Mouse (Mus musculus) spleen, postnatal 14 days (tissue): ENCODE results near the gene Spock1.
"Not testable (repeated sequence)": the region's sequence is repeated elsewhere in the genome, so short reads cannot be mapped to it uniquely, and the experiment has no call there.

Experiments used
- DNase-seq, 2 experiments: peaks; one replicate each; pipeline ENCODE4 v3.0.0; 2021 to 2022; ENCODE audit warnings: low spot score in 2 of 2

Gene Spock1

DNA sequence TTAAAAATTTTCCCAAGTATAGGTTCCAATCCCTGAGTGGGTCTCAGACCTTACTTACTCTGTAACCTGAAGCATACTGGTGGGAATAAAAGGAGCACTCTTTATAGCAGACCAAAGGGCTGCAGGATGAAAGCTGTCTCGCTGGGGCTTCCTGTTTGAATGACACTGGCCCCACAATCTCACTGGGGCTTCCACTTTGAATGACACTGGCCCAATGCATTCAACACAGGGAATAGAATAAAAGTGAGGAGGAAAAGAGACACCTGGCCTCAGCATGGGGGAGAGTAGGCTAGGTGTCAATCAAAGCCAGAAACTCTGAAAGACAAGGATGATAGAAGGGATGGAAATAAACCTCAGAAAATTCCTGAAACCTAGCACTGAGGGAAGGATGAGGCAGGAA, 413.3 kb downstream of the Spock1 start:
- DNase-seq: no peak

DNA sequence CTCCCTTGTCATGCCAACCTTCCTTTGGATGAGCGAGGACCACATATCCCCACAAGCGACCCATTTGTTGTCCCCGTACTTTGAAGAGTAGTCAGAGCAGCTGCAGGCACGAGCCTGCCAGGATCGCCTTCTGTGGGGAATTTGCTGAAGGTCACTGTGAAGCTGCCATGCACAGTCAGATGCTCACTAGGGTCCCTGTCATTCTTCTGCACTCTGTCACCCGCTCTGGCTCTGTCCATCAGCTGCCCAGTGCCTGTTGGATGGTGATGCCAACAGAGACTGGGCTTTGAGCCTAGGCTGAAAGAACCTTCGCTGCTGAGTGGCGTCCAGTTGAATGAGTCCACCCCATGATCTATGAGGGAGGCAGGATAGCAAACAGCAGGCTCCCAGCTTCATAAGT, 419.2 kb downstream of the Spock1 start:
- DNase-seq: no peak

DNA sequence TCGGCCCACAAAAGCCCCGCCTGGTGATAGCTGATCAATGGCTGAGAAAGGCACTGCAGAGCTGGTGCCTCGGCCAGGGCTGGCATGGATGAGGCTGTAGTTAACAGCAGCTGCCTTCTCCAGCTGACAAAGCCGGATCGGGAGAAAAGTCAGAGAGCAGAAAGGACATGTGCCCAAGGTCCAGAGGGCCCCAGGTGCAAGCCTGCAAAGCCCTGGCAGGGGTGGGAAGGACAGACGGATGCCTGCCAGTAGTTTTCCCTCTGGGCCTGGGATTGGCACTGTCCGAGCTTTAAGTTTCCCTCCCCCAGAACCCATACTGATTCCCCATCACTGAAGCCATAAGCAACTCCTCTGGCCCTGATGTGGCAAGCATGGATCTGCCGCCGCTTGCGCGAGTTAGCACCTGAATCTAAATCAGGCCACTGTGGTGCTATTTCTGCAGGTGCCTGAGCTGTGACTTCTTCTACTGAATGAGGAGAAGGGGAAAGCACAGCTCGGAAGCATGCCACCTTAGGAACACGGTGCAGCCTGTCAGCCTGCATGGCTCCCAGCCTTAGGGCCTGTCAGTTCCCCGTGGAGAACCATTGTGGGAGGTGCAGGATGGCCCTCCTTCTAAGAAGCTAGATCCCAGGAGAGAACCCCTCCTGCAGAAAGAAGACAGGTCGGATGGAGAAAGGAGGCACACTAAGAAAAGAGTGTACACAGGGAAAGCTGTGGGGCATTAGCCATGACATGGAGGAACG, 423.5 kb downstream of the Spock1 start:
- no peak for DNase-seq

DNA sequence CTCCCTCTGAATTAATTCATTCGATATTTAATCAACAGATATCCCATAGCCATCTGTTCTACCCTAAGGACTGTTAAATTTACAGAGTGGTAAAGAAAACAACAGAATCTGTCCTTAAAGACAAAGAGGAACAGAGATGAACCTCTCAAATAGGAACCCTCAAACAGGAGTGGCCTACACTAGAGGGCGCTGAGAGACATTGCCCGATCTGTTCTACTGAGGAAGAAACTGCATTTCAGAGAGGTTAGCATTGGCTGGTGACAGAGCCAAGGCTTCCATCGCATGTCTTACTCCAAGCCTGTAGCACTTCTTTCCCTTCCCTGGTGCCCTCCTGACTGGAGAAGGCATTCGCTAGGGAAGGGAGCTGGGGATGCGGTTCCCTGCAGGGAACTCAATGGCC, 431.4 kb downstream of the Spock1 start:
- DNase-seq: no peak

DNA sequence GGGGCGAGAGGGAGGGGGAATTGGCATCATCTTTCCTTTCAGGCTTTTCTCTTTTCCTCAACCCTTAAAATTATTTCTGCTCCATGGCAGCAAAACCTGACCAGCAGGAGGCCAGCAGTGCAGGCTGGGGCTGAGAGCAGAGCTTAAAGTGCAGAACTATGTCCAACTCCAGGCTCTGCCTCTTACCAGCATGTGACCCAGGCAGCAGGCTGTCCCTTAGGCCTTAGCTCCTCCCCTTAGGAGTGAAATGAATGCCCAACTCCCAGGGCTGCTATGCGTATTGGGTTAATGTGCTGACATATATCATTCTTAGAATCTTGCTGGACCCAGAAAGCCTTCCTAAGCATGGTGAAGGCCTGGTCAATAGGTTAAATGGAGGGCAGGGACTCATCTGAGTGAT, 434.1 kb downstream of the Spock1 start:
- no peak for DNase-seq

DNA sequence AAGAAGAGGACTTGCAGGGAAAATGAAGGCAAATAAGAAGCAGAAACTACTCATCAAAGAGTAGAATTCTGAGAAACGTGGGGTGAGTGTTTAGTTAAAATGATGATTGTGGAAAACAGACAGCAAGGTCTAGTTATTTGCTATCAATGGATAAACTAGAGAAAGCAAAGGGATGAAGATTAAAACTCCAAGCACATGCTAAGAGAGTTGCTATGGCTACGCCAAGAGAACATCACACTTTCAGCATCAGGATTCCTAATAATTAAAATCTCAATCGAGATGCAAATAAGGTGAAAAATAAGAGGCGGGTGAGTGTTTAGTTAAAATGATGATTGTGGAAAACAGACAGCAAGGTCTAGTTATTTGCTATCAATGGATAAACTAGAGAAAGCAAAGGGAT, 437.2 kb downstream of the Spock1 start:
- DNase-seq: not testable (repeated sequence)

DNA sequence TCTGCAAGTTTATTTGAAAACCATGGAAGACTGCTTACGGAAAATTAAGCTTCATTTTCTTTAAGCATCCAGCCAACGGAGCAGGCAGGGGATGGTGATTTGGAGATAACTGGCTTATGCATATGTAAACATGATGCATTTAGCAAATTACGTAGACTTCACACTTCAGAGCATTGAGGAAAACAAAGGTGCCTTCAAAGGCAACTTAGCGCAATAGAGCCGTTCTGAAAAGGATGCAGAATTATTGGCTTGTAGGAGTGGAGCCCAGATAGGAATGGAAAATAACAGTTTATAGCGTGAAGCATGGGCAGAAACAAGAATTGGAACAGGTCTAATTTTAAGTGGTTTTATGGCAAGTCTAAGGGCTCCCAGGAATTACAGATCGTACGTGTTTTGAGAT, 448.2 kb downstream of the Spock1 start:
- DNase-seq: no peak

DNA sequence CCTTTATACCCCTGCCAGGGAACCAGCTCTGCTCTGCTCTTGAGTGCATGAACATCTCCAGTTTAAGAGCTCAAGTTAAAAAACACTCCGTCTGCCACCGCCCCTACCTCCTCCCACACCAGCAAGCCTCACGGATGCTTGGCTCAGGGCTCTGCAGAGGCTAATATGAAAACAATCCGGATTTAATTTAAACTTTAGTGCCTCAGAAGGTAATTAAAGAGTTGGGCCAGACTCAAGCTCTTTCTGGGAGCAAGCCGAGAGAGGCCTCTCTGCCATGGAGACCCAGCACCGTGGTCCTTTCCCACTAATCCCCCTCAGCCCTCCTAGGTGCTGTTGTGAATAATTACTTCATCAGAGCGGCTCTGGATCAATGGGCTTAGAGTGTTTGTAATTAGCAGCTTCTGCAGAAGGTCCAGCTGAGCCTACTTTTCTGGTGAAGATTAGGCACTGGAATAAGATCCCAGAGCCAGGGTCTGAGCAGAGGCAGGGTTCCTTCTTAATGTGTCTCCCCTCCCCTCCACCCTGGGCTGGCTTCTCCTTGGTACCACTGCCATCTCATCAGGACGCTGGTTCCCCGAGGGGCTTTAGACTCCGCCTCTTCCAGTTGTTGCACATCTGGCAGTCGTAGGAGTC, 457.8 kb downstream of the Spock1 start:
- DNase-seq: no peak

DNA sequence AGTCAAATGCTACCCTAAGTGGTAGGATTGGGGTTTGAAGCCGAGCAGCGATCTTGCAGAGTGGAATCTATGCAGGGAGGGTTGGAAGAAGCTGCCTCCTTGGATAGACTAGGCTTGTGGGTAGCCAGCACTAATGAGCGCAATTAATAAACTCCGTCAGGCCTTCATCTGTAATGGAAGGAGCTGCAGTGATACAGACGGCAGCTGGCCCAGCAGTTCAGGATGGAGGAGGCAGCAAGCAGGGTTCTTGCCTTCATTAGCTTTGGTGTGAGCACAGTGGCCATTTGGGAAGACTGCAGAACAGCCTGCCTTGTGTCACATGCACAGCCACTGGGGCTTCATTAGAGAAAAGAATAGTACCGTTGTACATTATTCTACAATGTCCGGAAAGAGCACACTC, 459.2 kb downstream of the Spock1 start:
- DNase-seq: no peak

DNA sequence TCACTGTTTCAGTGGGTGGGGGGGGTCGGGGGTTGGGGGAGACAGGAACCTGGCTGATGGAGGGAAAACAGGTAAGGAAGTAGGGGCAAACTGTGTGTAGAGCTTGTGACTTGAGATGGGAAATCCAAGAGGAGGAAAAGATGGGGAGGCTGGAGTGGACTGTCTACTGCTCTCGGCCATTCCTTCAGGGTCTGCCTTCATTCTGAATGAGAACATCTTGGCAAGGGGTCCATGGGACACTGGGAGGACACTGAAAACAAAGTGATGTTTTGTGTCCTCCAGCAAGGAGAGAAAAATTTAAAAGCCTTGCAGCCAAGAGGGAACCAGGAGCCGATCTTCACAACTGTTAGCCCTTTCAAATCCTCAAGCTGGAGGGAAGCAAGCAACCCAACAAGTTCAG, 463.2 kb downstream of the Spock1 start:
- DNase-seq: no peak

DNA sequence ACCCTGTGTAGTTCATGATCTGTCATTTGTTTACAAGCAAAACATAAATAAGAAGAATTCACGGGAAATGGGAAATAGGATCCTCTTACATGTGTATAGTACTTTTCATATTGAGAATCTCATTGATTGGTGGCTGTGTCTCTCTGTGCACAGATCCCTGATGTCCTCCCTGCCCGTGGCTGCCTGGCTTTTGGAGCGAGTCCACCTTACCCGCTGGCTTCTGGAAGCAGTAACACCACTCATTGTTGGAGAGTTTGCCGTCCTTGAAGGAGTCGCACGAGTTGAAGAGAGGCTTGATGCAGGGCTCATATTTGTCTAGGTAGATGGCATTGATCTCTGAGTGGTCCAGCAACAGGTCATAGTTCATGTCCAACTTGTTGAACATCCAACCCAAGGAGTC, 468.0 kb downstream of the Spock1 start:
- DNase-seq: no peak

DNA sequence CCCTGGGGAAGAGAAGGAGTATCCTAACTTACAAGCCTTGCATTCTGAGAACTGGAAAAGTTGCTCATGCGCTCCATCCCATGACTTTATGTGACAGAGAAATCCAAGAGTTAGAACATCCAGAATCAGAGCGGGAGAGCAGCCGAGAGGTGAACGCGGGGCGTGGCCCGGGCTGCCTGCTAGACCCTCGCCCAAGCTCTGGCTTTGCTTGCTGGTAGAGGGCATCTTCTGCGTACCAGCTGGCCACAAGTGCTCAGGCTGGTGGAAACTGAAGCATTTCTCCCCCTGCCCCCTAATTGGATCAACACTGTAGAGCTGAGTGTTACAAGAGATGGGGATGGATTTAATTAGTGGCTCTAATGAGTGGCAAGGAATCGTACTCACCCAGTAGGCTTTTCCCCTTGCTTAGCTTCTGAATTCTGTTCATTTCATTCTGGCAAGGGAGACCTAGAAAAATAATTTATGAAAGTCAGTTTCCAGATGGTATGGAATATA, 472.4 kb downstream of the Spock1 start:
- no peak for DNase-seq

DNA sequence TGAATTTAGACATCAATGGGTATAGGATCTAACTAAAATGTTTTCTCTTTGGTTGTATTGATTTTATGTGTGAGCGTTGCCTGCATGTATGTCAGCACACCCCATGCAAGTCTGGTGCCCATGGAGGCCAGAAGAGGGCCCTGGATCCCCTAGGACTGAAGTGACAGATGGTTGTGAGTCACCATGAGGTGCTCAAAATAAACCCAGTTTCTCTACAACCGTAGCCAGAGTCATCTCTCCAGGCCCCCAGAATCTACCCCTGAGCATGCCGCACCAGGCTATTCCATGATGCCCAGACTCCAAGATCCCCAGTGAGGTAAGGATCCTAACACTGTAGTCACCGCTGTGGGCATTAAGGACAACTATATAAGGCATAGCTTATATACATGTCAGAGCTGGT, 474.3 kb downstream of the Spock1 start:
- no peak for DNase-seq

DNA sequence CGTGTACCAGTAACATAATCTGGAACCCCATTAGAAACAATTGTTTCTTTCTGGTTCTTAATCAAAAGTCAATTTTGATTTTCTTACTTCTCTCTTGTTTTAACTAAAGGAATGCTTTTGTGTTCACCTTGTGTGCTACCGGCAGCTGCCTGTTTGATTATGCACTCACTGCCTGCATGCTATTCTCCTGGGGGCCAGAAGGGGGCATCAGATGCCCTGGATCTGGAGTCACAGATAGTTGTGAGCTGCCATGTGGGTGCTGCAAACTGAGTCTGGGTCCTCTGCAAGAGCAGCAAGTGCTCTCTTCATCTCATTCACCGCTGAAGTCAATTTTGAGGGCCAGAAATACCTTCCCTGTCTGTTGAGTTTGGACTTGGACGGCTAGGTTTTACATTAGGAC, 476.3 kb downstream of the Spock1 start:
- DNase-seq: no peak

DNA sequence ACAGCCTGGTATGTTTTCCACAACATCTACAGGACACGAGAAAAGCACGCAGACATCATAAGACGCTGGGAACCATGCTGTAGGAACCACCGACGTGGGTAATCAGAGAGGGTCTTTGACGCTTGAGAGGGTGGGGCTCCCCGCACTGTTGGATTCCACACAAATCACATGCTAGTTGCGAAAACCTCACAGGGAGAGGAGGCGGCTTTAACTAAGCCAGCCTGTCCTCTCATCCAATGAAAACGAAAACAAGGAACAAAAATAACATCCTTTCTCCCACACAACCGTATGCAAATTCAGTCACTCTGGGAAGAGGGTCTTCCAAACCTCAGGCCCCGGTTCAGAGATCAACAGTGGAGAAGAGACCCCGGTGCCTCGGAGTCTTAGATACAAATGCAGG, 479.3 kb downstream of the Spock1 start:
- no peak for DNase-seq

DNA sequence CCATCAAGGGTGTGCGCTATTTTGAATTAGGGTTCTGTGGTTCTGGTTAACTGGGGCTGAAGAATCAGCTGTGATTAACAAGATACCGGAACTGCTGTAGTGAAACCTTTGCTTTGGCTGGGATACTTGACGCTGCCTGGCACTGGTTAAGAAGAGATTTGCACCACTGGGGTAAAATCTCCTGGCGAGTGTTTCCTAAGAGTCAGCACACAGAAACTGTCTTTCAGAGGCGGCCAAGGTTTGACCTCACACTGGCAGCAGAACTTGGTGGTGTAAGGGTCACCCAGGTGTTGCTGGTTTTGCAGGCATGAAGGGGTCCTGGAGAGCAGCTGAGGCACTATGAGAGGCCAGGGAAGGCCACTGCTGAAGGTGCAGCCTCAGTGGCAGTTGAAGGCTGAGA, 489.4 kb downstream of the Spock1 start:
- no peak for DNase-seq

DNA sequence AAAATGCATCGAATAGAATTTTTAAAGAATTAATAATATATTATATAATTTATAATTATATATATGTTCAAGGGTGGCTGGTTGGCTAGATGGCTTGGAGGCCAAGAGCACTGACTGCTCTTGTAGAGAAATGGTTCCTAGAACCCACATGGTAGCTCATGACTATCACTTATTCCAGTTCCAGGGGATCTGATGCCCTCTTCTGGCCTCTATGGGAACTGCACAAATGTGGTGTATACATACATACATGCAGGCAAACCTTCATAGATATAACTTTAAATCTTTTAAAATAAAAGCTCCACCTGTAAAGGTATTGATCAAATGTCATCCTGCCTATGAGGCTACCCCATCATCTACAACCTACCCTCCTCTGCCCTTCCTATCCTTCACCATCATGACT, 493.4 kb downstream of the Spock1 start:
- no peak for DNase-seq

DNA sequence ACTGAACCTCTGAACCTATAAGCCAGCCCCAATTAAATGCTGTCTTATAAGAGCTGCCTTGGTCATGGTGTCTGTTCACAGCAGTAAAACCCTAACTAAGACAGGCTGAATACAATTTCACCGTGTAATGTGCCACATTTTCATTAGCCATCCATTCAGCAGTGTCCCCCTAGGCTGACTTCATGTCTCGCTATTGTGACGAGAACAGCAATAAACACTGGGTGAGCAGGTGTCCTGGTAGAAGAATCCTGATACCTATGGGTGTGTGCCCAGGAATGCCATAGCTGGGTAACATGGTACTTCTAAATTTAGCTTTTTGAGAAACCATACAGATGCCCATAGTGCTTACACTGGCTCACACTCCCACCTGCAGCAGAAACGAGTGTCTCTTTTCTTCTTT, 500.5 kb downstream of the Spock1 start:
- no peak for DNase-seq

DNA sequence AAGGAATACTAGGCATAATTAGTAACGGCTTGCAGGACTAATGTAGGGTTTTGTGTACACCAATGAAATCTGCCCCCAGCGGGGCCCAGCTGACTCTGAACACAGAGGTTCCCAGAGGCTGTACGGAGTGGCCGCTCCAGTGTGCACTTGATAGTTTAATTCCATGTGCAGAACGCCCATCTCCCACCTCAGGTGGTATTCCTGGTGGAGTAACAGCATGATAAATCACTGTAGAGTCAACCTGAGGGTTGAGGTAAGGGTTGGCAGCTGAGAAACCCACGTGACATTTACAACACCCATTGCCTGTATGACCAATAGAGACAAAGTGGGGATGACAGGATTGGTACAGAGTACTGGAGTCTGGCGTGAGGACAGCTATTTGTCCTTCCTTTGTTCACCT, 505.7 kb downstream of the Spock1 start:
- no peak for DNase-seq

DNA sequence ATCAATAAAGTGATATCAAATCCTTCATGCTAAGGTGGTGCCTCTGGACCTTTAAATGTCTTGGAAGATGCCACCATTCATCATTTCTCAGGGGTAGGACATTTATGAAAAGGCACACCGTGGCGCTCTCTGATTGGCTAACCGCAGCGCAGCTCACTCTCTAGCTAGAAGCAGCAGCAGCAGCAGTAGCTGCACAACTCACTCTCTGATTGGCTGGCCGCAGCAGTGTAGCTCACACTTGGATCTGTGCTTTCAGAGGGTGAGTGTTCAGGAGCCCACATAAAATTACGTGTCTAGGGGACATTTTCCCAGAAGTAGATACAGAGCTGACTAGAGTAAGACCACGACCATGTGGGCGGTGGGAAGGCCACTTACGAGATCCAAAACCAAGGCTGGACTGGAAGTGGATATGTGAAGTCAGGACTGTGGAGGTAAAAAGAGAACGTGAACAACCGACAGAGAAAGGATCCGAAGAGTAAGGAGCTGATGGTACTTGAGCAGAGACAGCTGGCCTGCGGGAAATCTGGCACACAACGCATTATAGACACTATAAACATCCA, 535.9 kb downstream of the Spock1 start:
- no peak for DNase-seq
